Mouse (Mus musculus) CH12.LX (cell line): ENCODE results near the gene Bid. TPM values are rescaled to one million over a fixed set of nuclear protein-coding genes. Genes with fewer than 3 reads are reported as not detected.

Experiments
- DNase-seq: peaks from one replicate; pipeline ENCODE4 v3.0.0-alpha.2; 2013; ENCODE audit errors: extremely low read depth
- H3K27ac ChIP-seq: 2 replicates; pipeline ENCODE4 v1.5.1; 2012; ENCODE audit warnings: low read depth, mild to moderate bottlenecking, control low read depth, moderate library complexity; ENCODE audit not compliant: insufficient read depth
- H3K27me3 ChIP-seq: replicated peaks from 2 replicates; pipeline ENCODE3; 2012; ENCODE audit warnings: inconsistent platforms
- H3K36me3 ChIP-seq, 2 experiments: replicated peaks in 1 of 2; 2 replicates each; pipeline versions ENCODE3 to v1.6.1; 2012; ENCODE audit warnings: inconsistent platforms in 1 of 2, low read length in 1 of 2, mild to moderate bottlenecking in 1 of 2, mixed read lengths in 1 of 2, moderate library complexity in 1 of 2; ENCODE audit not compliant: control insufficient read depth in 1 of 2, insufficient read depth in 1 of 2
- H3K4me1 ChIP-seq, 2 experiments: 2 replicates each; pipeline ENCODE4 v1.6.1; 2012; ENCODE audit warnings: inconsistent platforms in 1 of 2, moderate library complexity in 1 of 2; ENCODE audit not compliant: insufficient read depth in 2 of 2, control insufficient read depth in 1 of 2
- H3K4me2 ChIP-seq: 2 replicates; pipeline ENCODE4 v1.6.1; 2012; ENCODE audit warnings: low read depth, mild to moderate bottlenecking, control low read depth; ENCODE audit not compliant: poor library complexity, insufficient read depth, severe bottlenecking
- H3K4me3 ChIP-seq, 3 experiments: fragments of 150-350 bp in 1 of 3; sonication (generic) in 1 of 3; replicated peaks in 1 of 3; 2 replicates each; pipeline versions ENCODE3 to v1.5.1; 2011 to 2012; ENCODE audit warnings: low read depth in 2 of 3, low read length in 2 of 3, mild to moderate bottlenecking in 2 of 3, moderate library complexity in 2 of 3, control low read depth in 1 of 3, improper control_type of control experiment in 1 of 3, inconsistent platforms in 1 of 3, mixed read lengths in 1 of 3; ENCODE audit not compliant: poor library complexity in 1 of 3
- H3K79me2 ChIP-seq: replicated peaks from 2 replicates; pipeline ENCODE4 v1.6.1; 2012; ENCODE audit warnings: mild to moderate bottlenecking, moderate library complexity; ENCODE audit not compliant: control insufficient read depth, poor library complexity, insufficient read depth, severe bottlenecking; ENCODE audit errors: extremely low read depth
- H3K9ac ChIP-seq: 2 replicates; pipeline ENCODE4 v1.6.1; 2012; ENCODE audit warnings: low read depth, mild to moderate bottlenecking, control low read depth, moderate library complexity; ENCODE audit not compliant: insufficient read depth
- H3K9me3 ChIP-seq: replicated peaks from 2 replicates; pipeline ENCODE3; 2012; ENCODE audit warnings: low read length, inconsistent platforms, mixed read lengths
- BHLHE40 ChIP-seq: IDR thresholded peaks from 2 replicates; pipeline ENCODE4 v1.6.1; 2011; ENCODE audit warnings: mild to moderate bottlenecking, low read depth, low read length, improper control_type of control experiment
- CHD1 ChIP-seq: IDR thresholded peaks from 2 replicates; pipeline ENCODE4 v1.6.1; 2012; ENCODE audit warnings: low read depth, low read length, improper control_type of control experiment, inconsistent platforms
- CHD2 ChIP-seq: IDR thresholded peaks from 2 replicates; pipeline ENCODE4 v1.6.1; 2011; ENCODE audit warnings: low read length, improper control_type of control experiment
- CTCF ChIP-seq, 2 experiments: IDR thresholded peaks in 1 of 2; conservative IDR thresholded peaks in 1 of 2; 2 replicates each; pipeline ENCODE4 v1.5.1; 2011 to 2012; ENCODE audit warnings: low read depth in 2 of 2, low read length in 2 of 2, improper control_type of control experiment in 1 of 2, inconsistent platforms in 1 of 2, mild to moderate bottlenecking in 1 of 2, moderate library complexity in 1 of 2
- E2F4 ChIP-seq: IDR thresholded peaks from 2 replicates; pipeline ENCODE4 v1.6.1; 2011; ENCODE audit warnings: low read depth, low read length, improper control_type of control experiment; ENCODE audit not compliant: insufficient replicate concordance
- ELF1 ChIP-seq: IDR thresholded peaks from 2 replicates; pipeline ENCODE4 v1.6.1; 2014; ENCODE audit warnings: low read depth, mild to moderate bottlenecking, inconsistent platforms, low read length, improper control_type of control experiment
- EP300 ChIP-seq: IDR thresholded peaks from 2 replicates; pipeline ENCODE4 v1.6.1; 2011; ENCODE audit warnings: low read length, improper control_type of control experiment
- ETS1 ChIP-seq: conservative IDR thresholded peaks from 2 replicates; pipeline ENCODE4 v1.6.1; 2012; ENCODE audit warnings: low read depth, mild to moderate bottlenecking, inconsistent platforms, low read length, improper control_type of control experiment, moderate library complexity
- GABPA ChIP-seq: IDR thresholded peaks from 2 replicates; pipeline ENCODE4 v1.6.1; 2012; ENCODE audit warnings: low read depth, low read length, improper control_type of control experiment, inconsistent platforms; ENCODE audit not compliant: insufficient replicate concordance
- IRF4 ChIP-seq: IDR thresholded peaks from 2 replicates; pipeline ENCODE4 v1.6.1; 2014; ENCODE audit warnings: low read depth, mild to moderate bottlenecking, inconsistent platforms, low read length, improper control_type of control experiment
- JUN ChIP-seq: IDR thresholded peaks from 2 replicates; pipeline ENCODE4 v1.6.1; 2011; ENCODE audit warnings: low read depth, mild to moderate bottlenecking, low read length, improper control_type of control experiment, moderate library complexity; ENCODE audit not compliant: insufficient read depth
- JUND ChIP-seq: conservative IDR thresholded peaks from 2 replicates; pipeline ENCODE4 v1.6.1; 2011; ENCODE audit warnings: low read depth, low read length, improper control_type of control experiment
- KAT2A ChIP-seq: IDR thresholded peaks from 2 replicates; pipeline ENCODE4 v1.6.1; 2012; ENCODE audit warnings: low read length, improper control_type of control experiment, inconsistent platforms; ENCODE audit not compliant: insufficient replicate concordance
- MAFK ChIP-seq: IDR thresholded peaks from 2 replicates; pipeline ENCODE4 v1.6.1; 2011; ENCODE audit warnings: low read length, improper control_type of control experiment; ENCODE audit not compliant: insufficient replicate concordance
- MAX ChIP-seq: IDR thresholded peaks from 2 replicates; pipeline ENCODE4 v1.6.1; 2011; ENCODE audit warnings: low read length, improper control_type of control experiment
- MAZ ChIP-seq: IDR thresholded peaks from 2 replicates; pipeline ENCODE4 v1.6.1; 2012; ENCODE audit warnings: low read depth, mild to moderate bottlenecking, inconsistent platforms, low read length, improper control_type of control experiment, moderate library complexity
- MEF2A ChIP-seq: IDR thresholded peaks from 2 replicates; pipeline ENCODE4 v1.6.1; 2014; ENCODE audit warnings: low read depth, mild to moderate bottlenecking, inconsistent platforms, low read length, improper control_type of control experiment, borderline replicate concordance
- MXI1 ChIP-seq: IDR thresholded peaks from 2 replicates; pipeline ENCODE4 v1.6.1; 2011; ENCODE audit warnings: mild to moderate bottlenecking, low read depth, low read length, improper control_type of control experiment
- MYC ChIP-seq: IDR thresholded peaks from 2 replicates; pipeline ENCODE4 v1.6.1; 2011; ENCODE audit warnings: low read depth, mild to moderate bottlenecking, improper control_type of control experiment, low read length
- NELFE ChIP-seq: IDR thresholded peaks from 2 replicates; pipeline ENCODE4 v1.6.1; 2011; ENCODE audit warnings: low read depth, low read length, improper control_type of control experiment
- NRF1 ChIP-seq: IDR thresholded peaks from 2 replicates; pipeline ENCODE4 v1.6.1; 2014; ENCODE audit warnings: low read depth, mild to moderate bottlenecking, inconsistent platforms, low read length, improper control_type of control experiment, moderate library complexity
- PAX5 ChIP-seq: IDR thresholded peaks from 2 replicates; pipeline ENCODE4 v1.6.1; 2012; ENCODE audit warnings: low read length, inconsistent platforms, mixed read lengths
- POLR2A ChIP-seq: IDR thresholded peaks from 2 replicates; pipeline ENCODE4 v1.6.1; 2011; ENCODE audit warnings: low read depth, mild to moderate bottlenecking, improper control_type of control experiment, low read length
- POLR2AphosphoS2 ChIP-seq: IDR thresholded peaks from 2 replicates; pipeline ENCODE4 v1.6.1; 2011; ENCODE audit warnings: low read depth, low read length, improper control_type of control experiment
- RAD21 ChIP-seq: IDR thresholded peaks from 2 replicates; pipeline ENCODE4 v1.6.1; 2011; ENCODE audit warnings: low read depth, mild to moderate bottlenecking, low read length, improper control_type of control experiment, moderate library complexity
- RCOR1 ChIP-seq: conservative IDR thresholded peaks from 2 replicates; pipeline ENCODE4 v1.6.1; 2012; ENCODE audit warnings: low read depth, mild to moderate bottlenecking, inconsistent platforms, low read length, improper control_type of control experiment
- SIN3A ChIP-seq: IDR thresholded peaks from 2 replicates; pipeline ENCODE4 v1.6.1; 2012; ENCODE audit warnings: low read length, improper control_type of control experiment, inconsistent platforms
- SMC3 ChIP-seq: IDR thresholded peaks from 2 replicates; pipeline ENCODE4 v1.6.1; 2011; ENCODE audit warnings: low read depth, low read length, improper control_type of control experiment
- TBP ChIP-seq: conservative IDR thresholded peaks from 2 replicates; pipeline ENCODE4 v1.6.1; 2011; ENCODE audit warnings: low read depth, low read length, improper control_type of control experiment
- TCF12 ChIP-seq: IDR thresholded peaks from 2 replicates; pipeline ENCODE4 v1.6.1; 2014; ENCODE audit warnings: low read depth, mild to moderate bottlenecking, inconsistent platforms, low read length, improper control_type of control experiment
- UBTF ChIP-seq: IDR thresholded peaks from 2 replicates; pipeline ENCODE4 v1.6.1; 2012; ENCODE audit warnings: low read depth, mild to moderate bottlenecking, inconsistent platforms, low read length, improper control_type of control experiment, moderate library complexity
- USF1 ChIP-seq: IDR thresholded peaks from 2 replicates; pipeline ENCODE4 v1.6.1; 2014; ENCODE audit warnings: low read depth, mild to moderate bottlenecking, inconsistent platforms, low read length, improper control_type of control experiment
- USF2 ChIP-seq: conservative IDR thresholded peaks from 2 replicates; pipeline ENCODE4 v1.6.1; 2011; ENCODE audit warnings: low read depth, low read length, improper control_type of control experiment
- ZC3H11A ChIP-seq: IDR thresholded peaks from 2 replicates; pipeline ENCODE4 v1.6.1; 2012; ENCODE audit warnings: low read depth, mild to moderate bottlenecking, inconsistent platforms, low read length, improper control_type of control experiment
- ZKSCAN1 ChIP-seq: IDR thresholded peaks from 2 replicates; pipeline ENCODE4 v1.6.1; 2012; ENCODE audit warnings: low read depth, inconsistent platforms, low read length, improper control_type of control experiment, borderline replicate concordance
- ZMIZ1 ChIP-seq: IDR thresholded peaks from 2 replicates; pipeline ENCODE4 v1.6.1; 2012; ENCODE audit warnings: low read depth, mild to moderate bottlenecking, inconsistent platforms, low read length, improper control_type of control experiment
- ZNF384 ChIP-seq: IDR thresholded peaks from 2 replicates; pipeline ENCODE4 v1.6.1; 2012; ENCODE audit warnings: low read depth, low read length, improper control_type of control experiment, inconsistent platforms
- dilution Hi-C: fragments of 300-500 bp; cut with MboI; formaldehyde crosslinking; loops from 2 replicates; pipeline ENCODE4 v1.14.3; 2020; ENCODE audit warnings: low sequenced_read_pairs; ENCODE audit not compliant: extremely low pct_unique_long_range_greater_than_20kb, extremely low pct_ligation_motif_present
- in situ Hi-C: fragments of 300-500 bp; cut with MboI; formaldehyde crosslinking; loops from 3 replicates; pipeline ENCODE4 v1.14.3; 2019; ENCODE audit warnings: low sequenced_read_pairs, low pct_ligation_motif_present, low pct_unique_long_range_greater_than_20kb, mixed read lengths
- polyA plus RNA-seq: library from polyadenylated mRNA; unstranded; fragments of >175 nt; gene quantifications from 2 replicates; pipeline ENCODE4 v1.2.1, GENCODE M21; 2012; ENCODE audit warnings: low read depth; ENCODE audit not compliant: insufficient read length
- total RNA-seq, 2 experiments: library from RNA; depleted of rRNA; stranded (reverse); fragments of 300-350 nt in 1 of 2; fragments of >200 nt in 1 of 2; gene quantifications; 2 replicates each; pipeline ENCODE4 v1.2.3; 2012 to 2014

Gene Bid
- 102 and 118 TPM in 2 replicates for total RNA-seq (2012; rRNA removed)
- 132 and 148 TPM in 2 replicates for total RNA-seq (2014; rRNA removed)
- polyA plus RNA-seq: 129 and 144 TPM in 2 replicates

DNA sequence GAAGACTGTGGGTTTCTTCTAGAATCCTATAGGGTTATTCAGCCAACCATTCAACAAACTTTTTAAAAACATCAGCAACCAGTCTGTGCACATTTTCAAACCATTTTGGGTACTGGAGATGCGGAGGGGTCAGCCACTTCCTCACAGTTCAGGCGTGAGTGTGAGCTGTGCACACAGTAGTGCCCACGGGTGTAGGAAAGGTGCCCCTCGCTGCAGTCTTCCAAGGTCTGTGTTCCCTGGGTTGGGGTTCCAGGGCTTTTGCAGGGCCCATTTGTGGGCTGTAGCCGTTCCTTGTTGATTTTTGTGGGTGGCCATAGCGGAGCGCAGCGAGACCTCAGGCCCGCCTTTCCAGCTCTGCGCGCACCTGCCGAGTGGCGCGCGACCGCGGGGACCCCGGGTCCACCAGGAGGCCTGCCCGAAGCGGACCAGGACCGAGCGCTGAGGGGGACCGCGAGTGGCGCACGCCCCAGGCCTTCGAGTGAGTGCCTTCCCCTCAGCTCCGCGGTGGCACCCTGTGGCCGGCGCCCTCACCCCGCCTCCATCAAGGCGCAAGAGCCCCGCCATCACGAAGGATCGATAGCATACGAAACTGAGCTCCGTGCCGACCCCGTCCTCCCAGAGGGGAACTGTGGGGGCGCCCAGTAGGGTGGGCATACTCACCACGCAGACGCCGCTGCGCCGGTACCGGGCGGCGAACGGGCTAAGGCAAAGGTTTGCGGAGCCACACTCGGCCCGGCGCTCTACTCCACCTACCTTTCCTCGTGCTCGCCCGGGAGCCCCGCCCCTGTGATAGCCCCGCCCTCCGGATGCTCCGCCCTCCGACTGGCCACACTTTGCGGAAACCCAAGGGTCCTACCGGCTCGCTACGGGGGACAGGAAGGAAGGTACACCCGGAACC, at the start of gene Bid:
Gene Bid (minus strand): TSS at position 780 of the 898 bp plus-strand sequence.
- peaks cover 5% of the 10 kb centered on the region for H3K9me3 ChIP-seq
- no peaks in the 10 kb centered on the region for H3K27me3 ChIP-seq
- H3K27ac ChIP-seq: peak within 1 kb of the TSS; percentile 100
- peak; percentile 90 for DNase-seq
- in situ Hi-C loops (no loop called here), dilution Hi-C loops (no loop called here)
- peak within 1 kb of the TSS; percentile 86 to 94 (median 91) for H3K4me3 ChIP-seq
- H3K4me1 ChIP-seq: peaks cover 17 to 49% of the 10 kb centered on the region in 2 experiments
- H3K79me2 ChIP-seq: peaks cover 34% of the 10 kb centered on the region
- peaks cover 9 to 21% of the 10 kb centered on the region in 2 experiments for H3K36me3 ChIP-seq
- peak within 1 kb of the TSS; percentile 93 for H3K9ac ChIP-seq
- peak within 1 kb of the TSS; percentile 99 for H3K4me2 ChIP-seq
- peak; percentile 72; the same call in 1 of the 2 replicates for TF ChIP-seq MYC
- TF ChIP-seq IRF4: peak; percentile 44; the same call in 1 of the 2 replicates
- no peak for TF ChIP-seq USF2
- TF ChIP-seq BHLHE40: no peak
- TF ChIP-seq SIN3A: no peak; the same call in none of the 2 replicates
- no peak for TF ChIP-seq ZNF384
- peak; percentile 68; the same call in 1 of the 2 replicates for TF ChIP-seq NELFE
- no peak for TF ChIP-seq JUND
- TF ChIP-seq ZMIZ1: peak; percentile 69; the same call in 1 of the 2 replicates
- TF ChIP-seq GABPA: no peak
- no peak for TF ChIP-seq RCOR1
- TF ChIP-seq MAZ: no peak
- TF ChIP-seq TCF12: peak; percentile 75
- peak; percentile 22; the same call in 1 of the 2 replicates for TF ChIP-seq UBTF
- TF ChIP-seq MXI1: peak; percentile 85; the same call in 1 of the 2 replicates
- no peak for TF ChIP-seq MAFK
- no peak for TF ChIP-seq ZC3H11A
- no peak for TF ChIP-seq EP300
- TF ChIP-seq CHD2: peak; percentile 15; the same call in 1 of the 2 replicates
- TF ChIP-seq POLR2A: peak; percentile 91
- no peak for TF ChIP-seq ZKSCAN1
- TF ChIP-seq NRF1: no peak
- TF ChIP-seq JUN: no peak
- peak; percentile 80 for TF ChIP-seq ELF1
- TF ChIP-seq PAX5: no peak
- TF ChIP-seq TBP: peak; percentile 25; the same call in 1 of the 2 replicates
- TF ChIP-seq CTCF (conservative IDR thresholded peaks at IDR 0.05 in 1 of 2, IDR thresholded peaks at IDR 0.05 in 1 of 2; ENCODE audit: low read depth in 2 of 2, low read length in 2 of 2): no peak
- no peak for TF ChIP-seq E2F4
- TF ChIP-seq USF1: no peak
- no peak for TF ChIP-seq CHD1
- no peak for TF ChIP-seq RAD21
- no peak for TF ChIP-seq SMC3
- TF ChIP-seq ETS1: peak; percentile 14; the same call in 1 of the 2 replicates
- TF ChIP-seq MAX: peak; percentile 49; the same call in 1 of the 2 replicates
- no peak for TF ChIP-seq POLR2AphosphoS2
- no peak for TF ChIP-seq MEF2A
- TF ChIP-seq KAT2A: no peak
